Mouse (Mus musculus): ENCODE results near the gene Mras.

The Mras gene

GRCm38 (mm10) chr9:99437031-99437764 is at the start of gene Mras:
Mras (minus strand) TSS chr9:99437381.
- no peak for DNase-seq (ENCODE audit: low read depth, low spot score)

- DNase-seq (ENCODE audit: low read depth, low spot score) = no peak
These were observed 48.0 kb upstream of the Mras start for GRCm38 (mm10) chr9:99485144-99485543.

- no peak for DNase-seq (ENCODE audit: low read depth, low spot score)
These were observed 47.5 kb upstream of the Mras start for GRCm38 (mm10) chr9:99484632-99485031.

- no peak for DNase-seq (ENCODE audit: low read depth, low spot score)
These were observed 46.0 kb upstream of the Mras start for GRCm38 (mm10) chr9:99483191-99483590.

GRCm38 (mm10) chr9:99480764-99481163 is 43.6 kb upstream of the Mras start:
- DNase-seq (ENCODE audit: low read depth, low spot score) = peak; percentile 46

- DNase-seq (ENCODE audit: low read depth, low spot score) = peak; percentile 55
These were observed 42.1 kb upstream of the Mras start for GRCm38 (mm10) chr9:99479181-99479711.

GRCm38 (mm10) chr9:99471334-99471733 is 34.2 kb upstream of the Mras start:
- DNase-seq (ENCODE audit: low read depth, low spot score) = no peak

GRCm38 (mm10) chr9:99470347-99471092 is 33.3 kb upstream of the Mras start:
- no peak for DNase-seq (ENCODE audit: low read depth, low spot score)

- no peak for DNase-seq (ENCODE audit: low read depth, low spot score)
These were observed 32.6 kb upstream of the Mras start for GRCm38 (mm10) chr9:99469681-99470273.

- no peak for DNase-seq (ENCODE audit: low read depth, low spot score)
These were observed 31.4 kb upstream of the Mras start for GRCm38 (mm10) chr9:99468572-99468971.

GRCm38 (mm10) chr9:99464876-99465275 is 27.7 kb upstream of the Mras start:
- DNase-seq (ENCODE audit: low read depth, low spot score) = no peak

GRCm38 (mm10) chr9:99459730-99460129 is 22.5 kb upstream of the Mras start:
- DNase-seq (ENCODE audit: low read depth, low spot score) = no peak

- DNase-seq (ENCODE audit: low read depth, low spot score) = no peak
These were observed 21.5 kb upstream of the Mras start for GRCm38 (mm10) chr9:99458529-99459208.

- no peak for DNase-seq (ENCODE audit: low read depth, low spot score)
These were observed 17.0 kb upstream of the Mras start for GRCm38 (mm10) chr9:99454211-99454610.

- no peak for DNase-seq (ENCODE audit: low read depth, low spot score)
These were observed 14.0 kb upstream of the Mras start, which contains the start of gene Nme9 for GRCm38 (mm10) chr9:99451161-99451560. Nme9 (plus strand) TSS chr9:99451475.

- no peak for DNase-seq (ENCODE audit: low read depth, low spot score)
These were observed 12.9 kb upstream of the Mras start for GRCm38 (mm10) chr9:99449886-99450647.

GRCm38 (mm10) chr9:99447323-99447722 is 10.1 kb upstream of the Mras start:
- DNase-seq (ENCODE audit: low read depth, low spot score) = no peak

GRCm38 (mm10) chr9:99446259-99446658 is 9.1 kb upstream of the Mras start:
- no peak for DNase-seq (ENCODE audit: low read depth, low spot score)

- no peak for DNase-seq (ENCODE audit: low read depth, low spot score)
These were observed 7.5 kb upstream of the Mras start for GRCm38 (mm10) chr9:99444590-99445178.

- no peak for DNase-seq (ENCODE audit: low read depth, low spot score)
These were observed 4.7 kb upstream of the Mras start for GRCm38 (mm10) chr9:99441647-99442433.

All from telencephalon, adult 2 months (tissue).